Mouse (Mus musculus) thymus, adult 2 months (tissue): ENCODE results near the gene Abhd6. TPM values are rescaled to one million over a fixed set of nuclear protein-coding genes. Genes with fewer than 3 reads are reported as not detected.

ENCODE experiments used
- DNase-seq: peaks from one replicate; pipeline ENCODE4 v3.0.0; 2021
- H3K27ac ChIP-seq: fragments of 200-500 bp; 2 replicates; pipeline ENCODE4 v1.5.1; 2012; ENCODE audit warnings: low read length, control low read depth; ENCODE audit not compliant: control insufficient read depth, insufficient read depth
- H3K27me3 ChIP-seq: fragments of 200-500 bp; 2 replicates; pipeline ENCODE4 v1.6.1; 2012; ENCODE audit warnings: mild to moderate bottlenecking, low read length, moderate library complexity, mixed read lengths; ENCODE audit not compliant: control insufficient read depth, insufficient read depth
- H3K36me3 ChIP-seq: fragments of 200-500 bp; 2 replicates; pipeline ENCODE4 v1.6.1; 2012; ENCODE audit warnings: mild to moderate bottlenecking, low read length, moderate library complexity; ENCODE audit not compliant: control insufficient read depth, insufficient read depth
- H3K4me1 ChIP-seq: fragments of 200-500 bp; replicated peaks from 2 replicates; pipeline ENCODE4 v1.6.1; 2012; ENCODE audit warnings: low read length; ENCODE audit not compliant: control insufficient read depth, insufficient read depth
- H3K4me3 ChIP-seq: fragments of 200-500 bp; 2 replicates; pipeline ENCODE4 v1.5.1; 2012; ENCODE audit warnings: mild to moderate bottlenecking, low read length, control low read depth, moderate library complexity; ENCODE audit not compliant: control insufficient read depth, insufficient read depth
- CTCF ChIP-seq: fragments of 200-500 bp; IDR thresholded peaks from 2 replicates; pipeline ENCODE4 v1.5.1; 2012; ENCODE audit warnings: mild to moderate bottlenecking, control low read depth, low read length, moderate library complexity, borderline replicate concordance; ENCODE audit not compliant: control insufficient read depth, poor library complexity, insufficient read depth; ENCODE audit errors: extremely low read depth
- POLR2A ChIP-seq: fragments of 200-500 bp; IDR thresholded peaks from 2 replicates; pipeline ENCODE4 v1.6.1; 2012; ENCODE audit warnings: mild to moderate bottlenecking, low read length, control low read depth, moderate library complexity; ENCODE audit not compliant: control insufficient read depth, poor library complexity, insufficient read depth; ENCODE audit errors: extremely low read depth
- WGBS: fragments of 180-500 bp; shearing (Covaris S2); methylation state at CpG from one replicate; pipeline ENCODE4 v1.1.7; 2018; 5-methylcytosine and 5-hydroxymethylcytosine counted together
- polyA plus RNA-seq: library from polyadenylated mRNA; depleted of rRNA; stranded (reverse); fragments of >200 nt; gene quantifications from 2 replicates; pipeline ENCODE4 v1.2.3, GENCODE M21; 2012

Gene Abhd6
- polyA plus RNA-seq, 1 experiment = 18.1 TPM

DNA sequence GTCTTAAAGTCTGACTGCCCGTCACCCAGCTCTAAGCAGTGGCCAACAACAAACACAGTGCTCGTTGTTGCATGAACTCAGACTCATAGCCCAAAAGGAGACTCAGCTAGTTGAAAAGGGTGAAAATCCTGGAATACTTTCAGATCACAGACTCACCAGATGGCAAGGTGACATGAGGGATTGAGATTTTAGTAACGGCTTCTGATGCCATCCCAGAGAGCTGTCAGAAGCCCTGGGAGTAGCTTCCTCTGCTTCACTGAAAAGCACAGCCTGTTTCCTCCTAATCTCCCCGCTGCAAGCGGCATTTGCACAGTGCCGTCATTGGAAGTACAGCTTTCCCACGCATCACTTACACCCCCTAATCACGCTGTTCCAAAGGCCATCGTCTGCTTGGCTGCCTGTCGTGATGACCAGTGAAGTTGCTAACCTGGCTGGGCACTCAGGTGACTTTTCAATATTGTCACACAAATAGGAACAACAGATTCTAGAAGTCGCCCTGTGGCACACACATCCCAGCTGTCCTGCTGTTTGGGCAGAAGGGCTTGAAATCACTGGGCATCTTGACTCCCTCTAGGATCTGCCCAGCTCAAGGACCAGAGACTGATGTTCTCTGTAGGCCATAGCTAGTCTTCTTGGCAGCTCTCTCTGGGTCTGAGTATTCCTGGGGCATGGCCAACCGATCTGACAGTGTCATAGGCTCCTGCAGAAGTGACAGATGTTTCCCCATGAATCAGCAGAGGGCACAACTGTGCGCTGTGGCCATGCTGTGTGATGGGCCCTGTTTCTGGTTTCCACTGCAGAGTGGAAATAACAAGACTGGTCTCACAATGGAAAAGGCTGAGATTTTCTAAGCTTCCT is 29.6 kb downstream of the Abhd6 start:
- no peak for DNase-seq

DNA sequence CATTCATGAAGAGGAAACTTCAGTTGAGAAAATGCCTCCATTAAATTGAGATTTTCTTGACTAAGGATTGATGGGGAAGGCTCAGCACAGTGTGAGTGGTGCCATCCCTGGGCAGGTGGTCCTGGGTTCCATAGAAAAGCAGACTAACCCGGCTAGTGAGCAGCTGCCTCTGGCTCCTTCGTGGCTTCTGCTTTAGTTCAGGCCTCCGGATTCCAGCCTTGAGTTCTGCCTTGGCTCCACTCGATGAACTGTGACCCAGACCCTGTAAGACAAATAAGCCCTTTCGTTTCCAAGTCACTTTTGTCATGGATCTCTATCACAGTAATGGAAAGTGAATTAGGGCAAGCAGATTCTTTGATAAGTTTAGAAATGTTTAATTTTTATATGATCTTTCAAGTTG is 31.9 kb downstream of the Abhd6 start:
- no peaks in the 10 kb centered on the region for H3K27me3 ChIP-seq
- 94% methylated on average over 5 of the region's 5 CpGs for whole genome bisulfite sequencing
- H3K36me3 ChIP-seq = no peaks in the 10 kb centered on the region
- H3K4me3 ChIP-seq = no peak overlapping the region
- H3K27ac ChIP-seq = no peak overlapping the region
- TF ChIP-seq POLR2A = no peak
- no peak for TF ChIP-seq CTCF
- DNase-seq = no peak
- no peaks in the 10 kb centered on the region for H3K4me1 ChIP-seq

More for the DNA sequence above, 29.6 kb downstream of the Abhd6 start:
- TF ChIP-seq POLR2A (no peak), CTCF (no peak)
- H3K27me3 ChIP-seq = no peaks in the 10 kb centered on the region
- H3K4me1 ChIP-seq = no peaks in the 10 kb centered on the region
- 93% methylated on average over 13 of the region's 13 CpGs for WGBS
- no peak overlapping the region for H3K27ac ChIP-seq
- no peaks in the 10 kb centered on the region for H3K36me3 ChIP-seq
- no peak overlapping the region for H3K4me3 ChIP-seq

DNA sequence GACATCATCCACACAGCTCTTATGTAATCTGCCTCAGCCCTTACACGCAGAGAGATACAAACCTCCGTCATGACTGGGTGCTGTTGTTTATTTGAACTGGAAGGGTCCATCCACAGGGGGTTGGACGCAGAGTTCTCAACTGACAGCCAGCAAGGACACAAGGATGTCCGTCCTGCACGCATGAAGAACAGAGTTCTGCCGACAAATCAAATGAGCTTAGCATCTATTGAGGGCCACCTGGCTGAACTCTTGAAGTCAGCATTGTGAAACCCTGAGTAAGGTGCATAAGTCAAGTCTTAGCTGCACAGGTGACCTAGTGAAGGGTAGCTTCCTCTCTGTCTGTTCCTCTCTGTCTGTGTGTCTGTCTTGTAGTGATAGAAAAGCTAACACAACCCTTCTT is 33.2 kb downstream of the Abhd6 start:
- TF ChIP-seq CTCF (no peak), POLR2A (no peak)
- H3K27me3 ChIP-seq = no peaks in the 10 kb centered on the region
- H3K36me3 ChIP-seq = no peaks in the 10 kb centered on the region
- no peak overlapping the region for H3K27ac ChIP-seq
- no peaks in the 10 kb centered on the region for H3K4me1 ChIP-seq
- no peak overlapping the region for H3K4me3 ChIP-seq
- 98% methylated on average over 6 of the region's 6 CpGs for WGBS
- no peak for DNase-seq

GRCm38 (mm10) chr14:8036406-8036805 is 33.7 kb downstream of the Abhd6 start:
- 94% methylated on average over 5 of the region's 5 CpGs for WGBS
- DNase-seq = no peak
- no peak for TF ChIP-seq CTCF
- no peak for TF ChIP-seq POLR2A
- H3K27ac ChIP-seq = no peak overlapping the region
- no peaks in the 10 kb centered on the region for H3K4me1 ChIP-seq
- no peaks in the 10 kb centered on the region for H3K36me3 ChIP-seq
- no peak overlapping the region for H3K4me3 ChIP-seq
- no peaks in the 10 kb centered on the region for H3K27me3 ChIP-seq

DNA sequence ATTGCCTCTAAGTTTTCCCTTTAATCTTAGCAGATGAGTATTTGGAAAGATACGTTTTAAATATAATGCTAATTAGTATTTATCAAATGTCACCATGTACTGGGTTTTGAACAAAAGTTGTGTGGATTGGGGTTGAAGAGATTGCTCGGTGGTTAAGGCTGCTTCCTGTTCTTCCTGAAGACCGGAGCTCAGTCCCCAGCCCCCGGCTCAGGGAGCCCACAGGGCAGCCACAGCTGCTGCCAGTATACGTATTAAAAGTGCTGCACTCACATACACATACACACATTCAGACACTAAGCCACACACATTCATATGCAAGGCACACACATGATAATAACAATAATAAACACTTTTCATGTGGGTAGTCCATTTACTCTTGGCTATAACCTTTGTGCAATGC is 35.4 kb downstream of the Abhd6 start:
- Histone ChIP-seq H3K36me3 (no peaks in the 10 kb centered on the region), H3K4me1 (no peaks in the 10 kb centered on the region), H3K4me3 (no peak overlapping the region), H3K27ac (no peak overlapping the region), H3K27me3 (no peaks in the 10 kb centered on the region)
- 14% methylated on average over 5 of the region's 5 CpGs for WGBS
- TF ChIP-seq CTCF (no peak), POLR2A (no peak)
- DNase-seq = no peak

DNA sequence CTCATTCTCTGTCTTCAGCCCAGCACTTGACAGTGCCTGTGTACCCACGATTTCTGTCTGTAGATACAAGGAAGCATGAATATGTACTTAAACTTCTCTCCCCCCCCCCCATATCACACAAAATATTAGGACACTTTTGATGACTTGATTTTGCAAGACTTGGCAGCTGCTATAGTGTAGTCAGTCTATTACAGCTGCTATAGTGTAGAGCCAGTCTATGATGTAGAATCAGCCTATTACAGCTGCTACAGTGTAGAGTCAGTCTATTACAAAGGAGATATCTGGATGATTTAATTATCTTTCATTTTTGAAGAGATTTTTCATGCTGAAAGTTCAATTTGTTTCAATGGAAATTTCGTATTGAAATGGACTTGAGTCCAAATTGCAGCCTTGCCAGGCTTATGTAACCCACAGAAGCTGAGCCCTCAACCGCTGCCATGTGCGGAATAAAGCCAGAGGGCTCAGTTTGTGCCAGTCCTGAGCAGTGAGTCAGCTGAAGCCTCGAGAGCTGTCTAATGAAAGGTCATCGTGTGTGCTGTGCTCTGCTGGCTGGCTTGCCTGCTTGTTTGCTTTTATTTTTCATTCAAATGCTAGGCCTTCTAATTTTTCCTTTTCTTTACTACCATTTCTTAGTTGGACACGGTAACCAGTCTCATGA is 36.2 kb downstream of the Abhd6 start:
- Histone ChIP-seq H3K27me3 (no peaks in the 10 kb centered on the region), H3K36me3 (no peaks in the 10 kb centered on the region), H3K4me1 (no peaks in the 10 kb centered on the region), H3K27ac (no peak overlapping the region), H3K4me3 (no peak overlapping the region)
- 87% methylated on average over 7 of the region's 7 CpGs for WGBS
- no peak for TF ChIP-seq CTCF
- no peak for TF ChIP-seq POLR2A
- DNase-seq = no peak

GRCm38 (mm10) chr14:8040179-8040578 is 37.5 kb downstream of the Abhd6 start:
- Histone ChIP-seq H3K36me3 (no peaks in the 10 kb centered on the region), H3K27ac (no peak overlapping the region), H3K4me3 (no peak overlapping the region), H3K27me3 (no peaks in the 10 kb centered on the region), H3K4me1 (no peaks in the 10 kb centered on the region)
- TF ChIP-seq POLR2A (no peak), CTCF (no peak)
- 80% methylated on average over 3 of the region's 3 CpGs for WGBS
- no peak for DNase-seq
